Mouse (Mus musculus) liver, embryonic 16.5 days (tissue): ENCODE measurements around the gene Gpx3. TPM values are rescaled to one million over a fixed set of nuclear protein-coding genes. Genes with fewer than 3 reads are reported as not detected.

Experiments
- ATAC-seq: fragments of 200-750 bp; cut with Nextera tagmentation; 2 replicates; pipeline ENCODE4 v1.8.0; 2017; ENCODE audit warnings: low read depth, mild to moderate bottlenecking, moderate number of reproducible peaks, moderate library complexity
- H3K27ac ChIP-seq: fragments of 300-500 bp; sonication (generic); 2 replicates; pipeline ENCODE4 v1.5.1; 2014; ENCODE audit warnings: mild to moderate bottlenecking, low read length
- H3K27me3 ChIP-seq: fragments of 300-500 bp; sonication (generic); 2 replicates; pipeline ENCODE4 v1.6.1; 2014; ENCODE audit warnings: low read depth, low read length, mixed read lengths; ENCODE audit not compliant: control insufficient read depth, insufficient read depth
- H3K36me3 ChIP-seq: fragments of 300-500 bp; sonication (generic); 2 replicates; pipeline ENCODE4 v1.6.1; 2014; ENCODE audit warnings: mild to moderate bottlenecking; ENCODE audit not compliant: control insufficient read depth, insufficient read depth
- H3K4me1 ChIP-seq: fragments of 300-500 bp; sonication (generic); 2 replicates; pipeline ENCODE4 v1.6.1; 2014; ENCODE audit warnings: low read depth, low read length, mixed read lengths; ENCODE audit not compliant: control insufficient read depth
- H3K4me2 ChIP-seq: fragments of 300-500 bp; sonication (generic); 2 replicates; pipeline ENCODE4 v1.6.1; 2014; ENCODE audit warnings: low read depth, low read length, mixed read lengths
- H3K4me3 ChIP-seq: fragments of 300-500 bp; sonication (generic); 2 replicates; pipeline ENCODE4 v1.5.1; 2014; ENCODE audit warnings: low read depth, mild to moderate bottlenecking, low read length
- H3K9ac ChIP-seq: fragments of 300-500 bp; sonication (generic); 2 replicates; pipeline ENCODE4 v1.6.1; 2014; ENCODE audit warnings: low read depth, low read length
- H3K9me3 ChIP-seq: fragments of 300-500 bp; sonication (generic); replicated peaks from 2 replicates; pipeline ENCODE4 v1.6.1; 2016; ENCODE audit warnings: low read length; ENCODE audit not compliant: control insufficient read depth
- WGBS: fragments of 180-500 bp; shearing (Covaris S2); extraction: QIAGEN DNeasy Blood & Tissue Kit; methylation state at CpG from one replicate; pipeline ENCODE4 v1.1.7; 2014; ENCODE audit not compliant: insufficient replicate concordance; 5-methylcytosine and 5-hydroxymethylcytosine counted together
- polyA plus RNA-seq: library from polyadenylated mRNA; unstranded; fragments of >200 nt; fragmentation: Nextera tagmentation; extraction: Ambion mirVana; gene quantifications from 2 replicates; pipeline ENCODE4 v1.2.1, GENCODE M21; 2015

Gene Gpx3
- polyA plus RNA-seq, 1 experiment from 2014 or later, result 45.2 TPM

GRCm38 (mm10) chr11:54906466-54906865, 4.2 kb downstream of the Gpx3 start:
- H3K36me3 ChIP-seq, result no peaks in the 10 kb centered on the region
- H3K4me1 ChIP-seq, result peaks cover 9% of the 10 kb centered on the region
- no peak for ATAC-seq
- WGBS, result 50% methylated on average over 4 of the region's 4 CpGs
- no peak overlapping the region for H3K4me3 ChIP-seq
- peaks cover 6% of the 10 kb centered on the region for H3K27me3 ChIP-seq
- H3K4me2 ChIP-seq, result no peak overlapping the region
- H3K9ac ChIP-seq, result no peak overlapping the region
- no peak overlapping the region for H3K27ac ChIP-seq
- no peaks in the 10 kb centered on the region for H3K9me3 ChIP-seq

DNA sequence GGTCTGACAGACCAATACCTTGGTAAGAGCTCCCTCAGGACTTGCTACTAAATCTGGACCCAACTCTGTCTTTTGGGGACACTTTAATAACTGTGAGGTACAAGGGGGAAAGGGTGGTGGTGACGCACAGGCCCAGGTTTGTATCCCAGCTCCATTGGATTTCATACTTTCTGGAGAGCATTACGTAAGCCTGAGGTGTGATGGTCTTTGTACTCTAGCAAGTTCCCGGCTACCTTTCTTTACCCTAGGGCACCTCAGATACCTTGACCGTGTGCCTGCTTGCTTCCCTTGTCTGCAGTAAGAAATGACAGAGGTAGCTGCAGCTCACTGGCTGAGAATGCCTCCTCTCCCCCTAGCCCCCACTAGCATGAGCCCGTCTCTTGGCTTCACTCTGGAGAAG, 5.0 kb downstream of the Gpx3 start:
- Histone ChIP-seq H3K27me3 (peaks cover 6% of the 10 kb centered on the region), H3K36me3 (no peaks in the 10 kb centered on the region), H3K4me1 (peaks cover 9% of the 10 kb centered on the region), H3K9ac (no peak overlapping the region), H3K4me3 (no peak overlapping the region), H3K27ac (no peak overlapping the region), H3K4me2 (no peak overlapping the region), H3K9me3 (no peaks in the 10 kb centered on the region)
- ATAC-seq, result no peak
- WGBS, result 63% methylated on average over 5 of the region's 5 CpGs

DNA sequence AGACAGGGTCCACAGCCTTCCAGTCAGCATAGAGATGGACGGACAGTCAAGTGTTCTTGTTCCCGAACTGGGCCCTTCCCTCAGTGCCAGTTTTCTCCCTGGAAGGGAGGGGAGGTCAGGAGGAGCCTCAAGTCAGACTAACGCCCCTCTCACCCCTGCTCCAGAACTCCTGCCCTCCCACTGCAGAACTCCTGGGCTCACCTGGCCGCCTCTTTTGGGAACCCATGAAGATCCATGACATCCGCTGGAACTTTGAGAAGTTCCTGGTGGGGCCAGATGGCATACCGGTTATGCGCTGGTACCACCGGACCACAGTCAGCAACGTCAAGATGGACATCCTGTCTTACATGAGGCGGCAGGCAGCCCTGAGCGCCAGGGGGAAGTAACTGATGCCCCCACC, 7.0 kb downstream of the Gpx3 start:
- no peak overlapping the region for H3K4me2 ChIP-seq
- no peak overlapping the region for H3K27ac ChIP-seq
- no peak overlapping the region for H3K9ac ChIP-seq
- no peak for ATAC-seq
- 68% methylated on average over 11 of the region's 11 CpGs for WGBS
- H3K9me3 ChIP-seq, result no peaks in the 10 kb centered on the region
- H3K4me1 ChIP-seq, result peaks cover 4% of the 10 kb centered on the region
- no peaks in the 10 kb centered on the region for H3K27me3 ChIP-seq
- no peaks in the 10 kb centered on the region for H3K36me3 ChIP-seq
- H3K4me3 ChIP-seq, result no peak overlapping the region

- H3K9me3 ChIP-seq, result no peaks in the 10 kb centered on the region
- WGBS, result 73% methylated on average over 12 of the region's 12 CpGs
- no peak for ATAC-seq
These were observed 7.9 kb downstream of the Gpx3 start for GRCm38 (mm10) chr11:54910081-54910665.

GRCm38 (mm10) chr11:54911201-54911600, 8.9 kb downstream of the Gpx3 start:
- H3K9me3 ChIP-seq, result no peaks in the 10 kb centered on the region
- 75% methylated on average over 3 of the region's 3 CpGs for WGBS

More at GRCm38 (mm10) chr11:54910081-54910665, 7.9 kb downstream of the Gpx3 start:
- Histone ChIP-seq H3K4me3 (no peak overlapping the region), H3K4me1 (peaks cover 4% of the 10 kb centered on the region), H3K36me3 (no peaks in the 10 kb centered on the region), H3K27ac (no peak overlapping the region), H3K27me3 (no peaks in the 10 kb centered on the region), H3K9ac (no peak overlapping the region), H3K4me2 (no peak overlapping the region)

GRCm38 (mm10) chr11:54911671-54912502, 9.6 kb downstream of the Gpx3 start:
- Histone ChIP-seq H3K9me3 (no peaks in the 10 kb centered on the region), H3K36me3 (no peaks in the 10 kb centered on the region), H3K4me3 (no peak overlapping the region), H3K27me3 (no peaks in the 10 kb centered on the region), H3K9ac (no peak overlapping the region), H3K4me2 (no peak overlapping the region), H3K27ac (no peak overlapping the region), H3K4me1 (no peaks in the 10 kb centered on the region; the same call in 1 of the 2 replicates)
- no peak for ATAC-seq
- WGBS, result 71% methylated on average over 7 of the region's 7 CpGs

More at GRCm38 (mm10) chr11:54911201-54911600, 8.9 kb downstream of the Gpx3 start:
- H3K4me3 ChIP-seq, result no peak overlapping the region
- H3K27me3 ChIP-seq, result no peaks in the 10 kb centered on the region
- H3K9ac ChIP-seq, result no peak overlapping the region
- H3K4me2 ChIP-seq, result no peak overlapping the region
- no peaks in the 10 kb centered on the region for H3K36me3 ChIP-seq
- H3K27ac ChIP-seq, result no peak overlapping the region
- ATAC-seq, result no peak
- H3K4me1 ChIP-seq, result peaks cover 2% of the 10 kb centered on the region

- Histone ChIP-seq H3K36me3 (peaks cover 1% of the 10 kb centered on the region; the same call in 1 of the 2 replicates), H3K27me3 (no peaks in the 10 kb centered on the region), H3K4me3 (no peak overlapping the region), H3K4me2 (no peak overlapping the region), H3K9me3 (no peaks in the 10 kb centered on the region), H3K27ac (no peak overlapping the region), H3K9ac (no peak overlapping the region), H3K4me1 (no peaks in the 10 kb centered on the region)
- no peak for ATAC-seq
- WGBS, result 60% methylated on average over 9 of the region's 9 CpGs
These were observed 10.5 kb downstream of the Gpx3 start for GRCm38 (mm10) chr11:54912503-54913316.

GRCm38 (mm10) chr11:54913841-54914240, 11.6 kb downstream of the Gpx3 start:
- Histone ChIP-seq H3K27ac (no peak overlapping the region), H3K9me3 (no peaks in the 10 kb centered on the region), H3K4me2 (no peak overlapping the region), H3K27me3 (no peaks in the 10 kb centered on the region), H3K4me3 (no peak overlapping the region), H3K4me1 (no peaks in the 10 kb centered on the region), H3K9ac (no peak overlapping the region), H3K36me3 (peaks cover 8% of the 10 kb centered on the region; the same call in 1 of the 2 replicates)
- no peak for ATAC-seq
- WGBS, result 69% methylated on average over 5 of the region's 5 CpGs
